Mouse (Mus musculus) hindbrain, embryonic 12.5 days (tissue): Measurements from ENCODE around the gene Pitpnm3. TPM values are rescaled to one million over a fixed set of nuclear protein-coding genes. Genes with fewer than 3 reads are reported as not detected.

ENCODE experiments used
- ATAC-seq: fragments of 200-750 bp; cut with Nextera tagmentation; 2 replicates; pipeline ENCODE4 v1.8.0; 2017; ENCODE audit warnings: moderate TSS enrichment; ENCODE audit not compliant: low FRiP score
- H3K27ac ChIP-seq: fragments of 300-500 bp; sonication (generic); 2 replicates; pipeline ENCODE4 v1.5.1; 2016; ENCODE audit warnings: mild to moderate bottlenecking
- H3K27me3 ChIP-seq: fragments of 300-500 bp; sonication (generic); 2 replicates; pipeline ENCODE4 v1.6.1; 2016; ENCODE audit warnings: mild to moderate bottlenecking
- H3K36me3 ChIP-seq: fragments of 300-500 bp; sonication (generic); 2 replicates; pipeline ENCODE4 v1.6.1; 2016; ENCODE audit warnings: mild to moderate bottlenecking
- H3K4me1 ChIP-seq: fragments of 300-500 bp; sonication (generic); 2 replicates; pipeline ENCODE4 v1.6.1; 2016
- H3K4me2 ChIP-seq: fragments of 300-500 bp; sonication (generic); replicated peaks from 2 replicates; pipeline ENCODE4 v1.6.1; 2016; ENCODE audit warnings: mild to moderate bottlenecking
- H3K4me3 ChIP-seq: fragments of 300-500 bp; sonication (generic); 2 replicates; pipeline ENCODE4 v1.5.1; 2016; ENCODE audit warnings: mild to moderate bottlenecking
- H3K9ac ChIP-seq: fragments of 300-500 bp; sonication (generic); 2 replicates; pipeline ENCODE4 v1.6.1; 2016; ENCODE audit warnings: mild to moderate bottlenecking, moderate library complexity
- H3K9me3 ChIP-seq: fragments of 300-500 bp; sonication (generic); replicated peaks from 2 replicates; pipeline ENCODE4 v1.6.1; 2016; ENCODE audit warnings: mild to moderate bottlenecking
- WGBS: fragments of 180-500 bp; shearing (Covaris S2); methylation state at CpG from one replicate; pipeline ENCODE4 v1.1.7; 2016; 5-methylcytosine and 5-hydroxymethylcytosine counted together
- polyA plus RNA-seq: library from polyadenylated mRNA; unstranded; fragments of >200 nt; fragmentation: Nextera tagmentation; extraction: Ambion mirVana; gene quantifications from 2 replicates; pipeline ENCODE4 v1.2.1, GENCODE M21; 2016

Pitpnm3 gene
- polyA plus RNA-seq, 1 experiment from 2014 or later: 1.1 TPM

DNA sequence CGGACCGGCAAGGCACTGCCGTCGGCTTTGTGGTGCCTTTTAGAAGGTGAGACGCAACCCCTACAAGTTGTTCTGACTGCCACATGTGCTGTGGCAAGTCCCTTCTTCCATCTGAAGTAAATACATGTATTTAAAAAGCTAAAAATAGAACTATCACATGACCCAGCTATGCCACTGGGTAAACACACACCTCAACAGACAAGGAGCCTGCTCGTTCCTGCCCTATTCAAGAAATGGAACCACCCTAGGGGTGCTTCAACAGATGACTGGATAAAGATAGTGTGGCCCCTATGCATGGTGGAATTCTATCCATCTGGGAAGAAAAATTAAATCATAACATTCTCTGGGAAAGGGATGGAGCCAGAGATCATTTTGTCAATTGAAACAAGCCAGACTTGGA lies 112.8 kb downstream of the Pitpnm3 start:
- Histone ChIP-seq H3K27ac (no peak overlapping the region), H3K36me3 (no peaks in the 10 kb centered on the region), H3K4me1 (0 out of 2 replicates have a peak, but pooled peaks cover 4% of the 10 kb centered on the region), H3K4me3 (no peak overlapping the region), H3K27me3 (no peaks in the 10 kb centered on the region; the same call in 1 of the 2 replicates), H3K9ac (no peak overlapping the region), H3K9me3 (no peaks in the 10 kb centered on the region), H3K4me2 (no peak overlapping the region)
- no peak for ATAC-seq
- WGBS: 90% methylated on average over 6 of the region's 6 CpGs

DNA sequence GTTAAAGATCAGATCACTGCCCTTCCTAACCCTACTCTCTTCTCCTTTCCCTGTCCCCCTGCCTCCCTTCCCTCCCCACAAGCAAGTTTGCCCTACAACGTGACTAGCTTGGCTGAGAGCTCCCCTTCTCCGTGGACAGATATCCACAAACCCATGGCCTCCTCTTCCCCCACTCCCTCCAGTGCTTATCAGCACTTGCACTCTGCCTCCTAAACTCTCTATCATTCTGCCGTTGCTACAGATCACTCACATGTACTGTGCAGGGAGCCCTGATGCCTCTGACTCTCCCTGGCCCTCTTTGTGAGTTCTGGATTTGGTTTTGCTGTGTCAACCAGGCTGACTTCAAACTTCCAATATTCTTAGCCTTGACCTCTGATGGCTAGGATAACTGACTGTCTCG lies 114.6 kb downstream of the Pitpnm3 start:
- no peaks in the 10 kb centered on the region for H3K9me3 ChIP-seq
- H3K27ac ChIP-seq: no peak overlapping the region
- H3K4me1 ChIP-seq: 0 out of 2 replicates have a peak, but pooled peaks cover 4% of the 10 kb centered on the region
- no peak overlapping the region for H3K4me3 ChIP-seq
- H3K36me3 ChIP-seq: no peaks in the 10 kb centered on the region
- no peak overlapping the region for H3K4me2 ChIP-seq
- H3K9ac ChIP-seq: no peak overlapping the region
- no peak for ATAC-seq
- 67% methylated on average over 4 of the region's 4 CpGs for WGBS
- no peaks in the 10 kb centered on the region for H3K27me3 ChIP-seq

DNA sequence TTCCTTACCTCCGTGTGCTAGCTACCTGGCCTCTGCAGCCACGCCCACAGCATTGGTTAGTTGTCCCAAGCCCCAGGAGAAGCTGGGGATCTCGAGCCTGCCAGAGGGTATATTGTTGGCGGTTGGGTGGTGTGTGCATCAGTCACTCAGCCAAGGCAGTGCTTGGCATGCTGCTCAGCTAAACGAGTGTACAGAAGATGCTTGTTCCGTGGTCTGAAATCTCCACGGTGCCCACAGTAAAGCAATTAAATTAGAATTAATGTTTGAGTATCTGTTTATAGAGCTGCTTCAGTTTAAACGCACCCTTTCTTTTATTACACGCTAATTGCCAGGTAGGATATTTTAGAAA lies 118.4 kb downstream of the Pitpnm3 start:
- no peak for ATAC-seq
- H3K4me1 ChIP-seq: no peaks in the 10 kb centered on the region
- 75% methylated on average over 9 of the region's 9 CpGs for WGBS

DNA sequence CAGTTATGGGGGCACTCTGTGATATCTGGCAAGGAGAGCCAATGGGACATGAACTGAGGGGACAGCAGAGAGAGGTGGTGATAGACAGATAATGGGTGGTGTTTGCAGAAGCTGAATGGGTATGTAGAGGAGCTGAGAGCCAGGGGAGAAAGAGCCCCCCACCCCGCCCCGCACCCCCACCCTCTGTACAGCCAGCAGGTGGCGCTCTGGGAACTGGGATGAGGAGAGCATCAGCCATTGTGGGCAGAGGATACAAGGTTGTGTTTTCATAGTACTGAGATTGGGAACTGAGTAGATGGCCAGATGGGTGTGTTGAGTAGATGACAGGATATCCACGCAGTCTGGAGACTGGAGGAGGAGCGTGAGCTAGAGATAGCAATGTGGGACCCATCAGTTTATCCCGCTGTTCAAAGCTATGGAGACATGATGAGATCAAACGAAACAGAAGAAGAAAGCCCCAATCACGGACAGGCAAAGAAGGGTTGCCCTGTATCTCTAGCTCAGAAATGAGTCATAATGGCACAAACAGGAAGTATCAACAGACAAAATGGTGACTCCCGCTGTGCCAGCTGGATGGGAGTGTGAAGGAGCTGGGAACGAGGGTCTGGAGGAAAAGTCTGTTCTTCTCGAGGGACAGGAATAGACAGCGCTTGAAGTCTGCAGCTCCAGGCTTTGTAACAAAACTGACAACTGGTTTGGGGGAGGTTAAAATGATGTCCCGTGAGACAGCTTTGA lies 118.9 kb downstream of the Pitpnm3 start:
- Histone ChIP-seq H3K4me3 (no peak overlapping the region), H3K4me2 (no peak overlapping the region), H3K4me1 (peaks cover 3% of the 10 kb centered on the region), H3K9me3 (no peaks in the 10 kb centered on the region), H3K9ac (no peak overlapping the region), H3K36me3 (no peaks in the 10 kb centered on the region), H3K27me3 (no peaks in the 10 kb centered on the region), H3K27ac (no peak overlapping the region)
- WGBS: 80% methylated on average over 13 of the region's 13 CpGs
- no peak for ATAC-seq

More for the DNA sequence above, 118.4 kb downstream of the Pitpnm3 start:
- Histone ChIP-seq H3K27ac (no peak overlapping the region), H3K9ac (no peak overlapping the region), H3K4me3 (no peak overlapping the region), H3K4me2 (no peak overlapping the region), H3K27me3 (no peaks in the 10 kb centered on the region), H3K36me3 (no peaks in the 10 kb centered on the region), H3K9me3 (no peaks in the 10 kb centered on the region)

DNA sequence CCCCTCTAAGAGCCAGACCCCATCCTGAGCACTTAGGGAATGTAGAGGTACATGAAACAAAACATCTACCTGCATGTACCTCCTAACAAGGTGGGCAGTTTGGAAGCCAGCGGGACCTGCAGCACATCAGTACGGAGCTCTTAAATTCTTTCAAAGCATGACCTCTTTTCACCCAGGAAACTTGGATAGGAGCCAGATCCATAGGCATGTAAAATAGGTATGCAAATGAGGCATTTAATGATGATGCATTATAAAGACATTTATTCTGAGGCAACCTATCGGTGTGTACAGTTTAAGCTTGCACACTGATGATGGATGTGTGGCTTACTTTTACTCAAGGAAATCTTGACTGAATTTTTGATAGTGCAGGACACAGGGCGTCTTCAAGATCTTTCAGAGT lies 120.9 kb downstream of the Pitpnm3 start:
- Histone ChIP-seq H3K9me3 (no peaks in the 10 kb centered on the region), H3K4me3 (no peak overlapping the region), H3K27me3 (no peaks in the 10 kb centered on the region), H3K36me3 (no peaks in the 10 kb centered on the region), H3K27ac (no peak overlapping the region), H3K4me1 (peaks cover 18% of the 10 kb centered on the region), H3K4me2 (no peak overlapping the region), H3K9ac (no peak overlapping the region)
- no peak for ATAC-seq
- WGBS: 57% methylated on average over 4 of the region's 4 CpGs

DNA sequence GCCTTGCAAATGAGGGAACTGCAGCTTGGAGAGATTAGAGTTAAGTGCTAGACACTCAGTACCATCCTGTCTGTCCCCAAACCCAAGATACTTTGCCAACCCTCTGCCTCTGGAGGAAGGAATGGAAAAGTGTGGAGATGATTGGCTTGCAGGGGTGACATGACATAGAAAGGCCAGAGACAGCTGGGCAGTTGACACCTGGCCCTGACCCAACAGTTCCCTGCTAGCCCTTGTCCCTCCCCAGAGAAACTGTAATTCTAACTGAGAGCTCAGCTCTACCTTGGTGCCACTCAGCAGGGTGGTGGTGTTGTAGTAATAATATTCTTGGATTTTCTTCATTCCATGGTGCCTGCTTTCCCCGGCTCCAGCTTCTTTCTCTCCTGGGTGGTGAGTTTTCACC lies 123.6 kb downstream of the Pitpnm3 start:
- no peaks in the 10 kb centered on the region for H3K27me3 ChIP-seq
- 88% methylated on average over 1 of the region's 1 CpGs for WGBS
- no peak overlapping the region for H3K4me3 ChIP-seq
- peaks cover 18% of the 10 kb centered on the region for H3K4me1 ChIP-seq
- H3K27ac ChIP-seq: 0 out of 2 replicates have a peak overlapping the region, but pooled peaks have one; percentile 35
- no peak for ATAC-seq
- no peak overlapping the region for H3K4me2 ChIP-seq
- H3K36me3 ChIP-seq: no peaks in the 10 kb centered on the region
- no peaks in the 10 kb centered on the region for H3K9me3 ChIP-seq
- H3K9ac ChIP-seq: no peak overlapping the region

DNA sequence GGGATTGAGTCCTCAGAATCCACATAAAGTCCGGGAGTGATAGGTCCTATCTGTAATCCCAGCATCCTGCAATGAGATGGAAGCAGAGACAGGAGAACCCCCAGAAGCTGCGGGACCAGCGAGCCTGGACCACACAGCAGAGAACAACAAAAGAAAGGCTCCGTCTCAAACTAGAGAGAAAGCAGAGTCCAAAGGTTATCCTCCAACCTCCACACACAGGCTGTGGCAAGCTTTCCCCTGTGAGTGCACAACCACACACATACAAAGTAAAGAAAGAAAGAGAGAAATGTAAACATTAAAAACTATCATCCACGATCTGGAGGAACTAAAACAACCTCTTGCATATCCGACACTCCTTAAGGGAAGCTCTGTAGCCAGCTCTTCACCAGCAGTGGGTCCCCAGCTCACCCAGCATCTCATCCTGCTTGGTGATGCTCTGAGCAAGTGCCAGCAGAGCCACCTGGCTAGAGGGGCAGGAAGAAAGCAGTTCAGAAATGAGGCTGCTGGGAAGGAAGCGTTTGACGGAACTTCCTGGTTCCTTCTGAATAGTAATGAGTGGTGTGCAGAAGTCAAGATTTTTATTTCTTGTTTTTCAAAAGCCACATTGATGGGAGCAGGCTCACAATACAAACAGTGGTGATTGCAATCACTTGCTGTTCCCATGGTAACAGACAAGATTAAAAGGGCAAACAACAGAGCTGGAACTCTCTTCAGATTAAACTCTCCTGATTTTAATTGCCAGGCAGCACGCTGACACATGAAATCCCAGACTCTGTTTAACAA lies 124.4 kb downstream of the Pitpnm3 start:
- Histone ChIP-seq H3K4me1 (peaks cover 18% of the 10 kb centered on the region), H3K27me3 (no peaks in the 10 kb centered on the region), H3K9me3 (no peaks in the 10 kb centered on the region), H3K27ac (peak overlapping the region; percentile 35; the same call in 1 of the 2 replicates), H3K4me3 (no peak overlapping the region), H3K36me3 (no peaks in the 10 kb centered on the region), H3K4me2 (no peak overlapping the region), H3K9ac (no peak overlapping the region)
- ATAC-seq: no peak
- WGBS: 48% methylated on average over 9 of the region's 9 CpGs

DNA sequence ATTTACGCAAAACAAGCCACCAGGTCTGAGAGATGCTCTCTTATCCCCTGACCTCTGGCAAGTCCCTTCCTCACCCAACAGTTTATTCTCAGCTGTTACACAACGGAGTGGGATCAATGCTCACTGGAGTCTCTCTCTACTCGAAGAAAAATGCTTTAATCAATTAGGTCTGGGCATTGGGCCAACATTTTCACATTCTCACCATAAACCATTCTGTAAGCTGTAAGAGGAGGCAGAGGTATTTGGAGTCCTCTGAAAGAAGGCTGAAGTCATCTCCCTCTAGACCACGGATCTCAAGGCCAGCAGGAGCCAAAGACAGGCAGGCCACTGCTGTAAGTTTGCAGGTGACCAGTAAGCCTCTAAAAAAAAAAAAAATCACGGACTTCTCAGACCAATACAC lies 125.2 kb downstream of the Pitpnm3 start:
- Histone ChIP-seq H3K4me1 (peaks cover 18% of the 10 kb centered on the region), H3K4me3 (no peak overlapping the region), H3K27ac (no peak overlapping the region), H3K27me3 (no peaks in the 10 kb centered on the region), H3K9me3 (no peaks in the 10 kb centered on the region), H3K4me2 (no peak overlapping the region), H3K36me3 (no peaks in the 10 kb centered on the region), H3K9ac (no peak overlapping the region)
- 48% methylated on average over 5 of the region's 5 CpGs for WGBS
- no peak for ATAC-seq

DNA sequence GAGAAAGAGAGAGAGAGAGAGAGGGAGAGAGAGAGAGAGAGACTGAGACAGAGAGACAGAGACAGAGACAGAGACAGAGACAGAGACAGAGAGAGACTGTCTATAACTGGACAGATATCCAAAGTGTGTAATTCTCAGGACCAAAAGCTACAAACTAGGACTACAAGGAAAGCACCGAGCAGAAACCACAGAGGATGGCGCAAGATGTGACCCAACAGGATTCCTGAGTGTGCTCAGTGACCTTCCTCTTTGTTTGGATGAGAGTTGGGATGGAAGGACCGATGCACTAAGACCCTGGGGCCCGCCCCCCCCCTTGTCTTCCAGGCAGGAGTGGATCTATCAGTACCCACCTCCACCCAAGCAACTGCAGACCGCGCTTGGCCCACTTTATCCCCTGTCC lies 130.0 kb downstream of the Pitpnm3 start:
- ATAC-seq: no peak
- WGBS: 84% methylated on average over 6 of the region's 6 CpGs
- no peaks in the 10 kb centered on the region for H3K27me3 ChIP-seq
- peaks cover 7% of the 10 kb centered on the region for H3K4me1 ChIP-seq
- H3K9ac ChIP-seq: no peak overlapping the region
- H3K36me3 ChIP-seq: no peaks in the 10 kb centered on the region
- no peak overlapping the region for H3K27ac ChIP-seq
- H3K4me3 ChIP-seq: no peak overlapping the region
- no peaks in the 10 kb centered on the region for H3K9me3 ChIP-seq
- no peak overlapping the region for H3K4me2 ChIP-seq

DNA sequence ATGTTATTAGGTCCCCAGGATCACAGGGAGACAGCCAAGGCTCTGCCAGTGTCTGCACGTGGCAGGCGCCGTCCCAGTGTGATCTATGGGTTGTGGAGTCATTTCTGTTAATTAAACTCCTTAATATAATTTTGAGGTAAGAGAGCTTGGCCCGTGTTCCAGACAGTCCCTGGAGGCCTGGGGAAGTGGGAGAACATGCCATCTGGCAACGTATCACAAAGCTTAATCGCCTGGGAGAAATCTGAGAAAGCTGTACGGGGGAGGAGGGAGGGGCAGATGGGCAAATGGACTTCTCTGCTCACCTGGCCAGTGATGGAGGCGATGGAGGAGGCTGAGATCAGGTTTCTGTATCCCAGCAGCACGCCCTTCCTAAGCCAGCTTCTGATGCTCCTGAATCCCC lies 132.4 kb downstream of the Pitpnm3 start:
- ATAC-seq: no peak
- H3K27me3 ChIP-seq: no peaks in the 10 kb centered on the region
- peaks cover 3% of the 10 kb centered on the region for H3K4me1 ChIP-seq
- H3K9ac ChIP-seq: no peak overlapping the region
- no peak overlapping the region for H3K4me2 ChIP-seq
- no peaks in the 10 kb centered on the region for H3K36me3 ChIP-seq
- H3K4me3 ChIP-seq: no peak overlapping the region
- no peak overlapping the region for H3K27ac ChIP-seq
- H3K9me3 ChIP-seq: no peaks in the 10 kb centered on the region
- 44% methylated on average over 9 of the region's 9 CpGs for WGBS

DNA sequence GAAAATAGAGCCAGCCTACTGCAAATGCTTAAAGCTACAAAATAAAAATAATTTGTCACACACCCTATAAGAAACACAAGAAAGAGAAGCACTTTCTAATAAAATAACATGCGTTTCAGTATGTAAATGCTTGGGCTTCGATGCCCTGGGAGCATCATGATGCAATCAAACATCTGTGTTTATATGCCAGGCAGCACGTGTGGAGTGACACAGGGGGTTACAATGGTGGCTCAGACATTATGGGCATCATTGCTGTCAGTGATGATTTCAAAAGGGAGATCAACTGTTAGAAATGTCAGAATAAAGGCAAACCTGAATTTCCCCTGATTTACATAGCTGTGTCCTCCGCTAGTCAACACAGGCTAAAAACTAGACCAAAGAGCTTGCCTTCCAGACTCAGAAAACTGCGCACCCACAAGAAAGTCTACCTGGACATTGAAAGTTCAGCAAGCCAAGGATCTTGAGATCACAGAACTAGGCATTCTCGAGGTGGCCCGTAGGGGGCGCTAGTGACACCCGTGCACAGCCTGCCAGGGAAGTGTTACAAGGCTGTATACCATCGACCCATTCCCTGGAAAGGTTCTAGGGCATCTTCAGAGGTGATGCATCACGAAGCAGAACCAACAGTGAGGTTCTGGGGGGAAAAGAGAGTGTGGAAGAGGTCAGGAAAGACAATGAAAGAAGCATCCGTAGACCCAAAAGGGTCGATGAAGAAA lies 133.3 kb downstream of the Pitpnm3 start:
- H3K9ac ChIP-seq: no peak overlapping the region
- no peak overlapping the region for H3K4me3 ChIP-seq
- H3K4me1 ChIP-seq: peaks cover 3% of the 10 kb centered on the region
- no peaks in the 10 kb centered on the region for H3K36me3 ChIP-seq
- no peak overlapping the region for H3K27ac ChIP-seq
- no peak overlapping the region for H3K4me2 ChIP-seq
- H3K9me3 ChIP-seq: no peaks in the 10 kb centered on the region
- ATAC-seq: no peak
- 50% methylated on average over 13 of the region's 13 CpGs for WGBS
- H3K27me3 ChIP-seq: no peaks in the 10 kb centered on the region

DNA sequence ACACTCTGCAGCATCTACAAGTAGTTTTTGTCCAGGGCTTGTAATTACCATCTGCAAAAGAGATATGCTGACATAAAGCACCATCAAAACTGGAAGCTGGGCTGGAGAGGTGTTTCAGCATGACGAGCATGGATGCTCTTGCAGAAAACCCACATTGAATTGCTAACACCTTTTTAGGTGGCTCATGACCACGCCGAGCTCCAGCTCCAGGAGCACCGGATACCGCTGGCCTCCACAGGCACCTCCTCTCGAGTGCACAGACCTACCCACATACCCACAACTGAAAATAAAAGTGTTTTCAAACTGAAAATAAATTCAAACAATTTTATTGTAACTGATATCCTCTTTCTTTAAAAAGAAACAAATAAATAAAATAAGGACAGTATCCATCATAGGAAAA lies 135.4 kb downstream of the Pitpnm3 start:
- no peaks in the 10 kb centered on the region; the same call in 1 of the 2 replicates for H3K9me3 ChIP-seq
- no peaks in the 10 kb centered on the region for H3K27me3 ChIP-seq
- WGBS: 88% methylated on average over 6 of the region's 6 CpGs
- no peak overlapping the region for H3K27ac ChIP-seq
- no peak overlapping the region for H3K4me2 ChIP-seq
- H3K4me1 ChIP-seq: peaks cover 17% of the 10 kb centered on the region
- ATAC-seq: no peak
- no peak overlapping the region for H3K4me3 ChIP-seq
- no peak overlapping the region for H3K9ac ChIP-seq
- no peaks in the 10 kb centered on the region for H3K36me3 ChIP-seq
